Mouse (Mus musculus): ENCODE results near the gene Wfdc13. TPM values are rescaled to one million over a fixed set of nuclear protein-coding genes. Genes with fewer than 3 reads are reported as not detected.
A peak's percentile ranks its signal among the peaks of the same experiment; 100 is the strongest.

Gene Wfdc13
- polyA plus RNA-seq, 1 experiment: not detected

- 32% methylated on average over 6 of the region's 6 CpGs for WGBS
- Histone ChIP-seq H3K4me1 (replicated peaks; ENCODE audit: control insufficient read depth, insufficient read depth, low read length) (no peaks in the 10 kb centered on the region; the same call in 1 of the 2 replicates), H3K27ac (ENCODE audit: control insufficient read depth, insufficient read depth, low read length) (no peak overlapping the region), H3K4me3 (ENCODE audit: control insufficient read depth, insufficient read depth, low read length) (no peak overlapping the region), H3K27me3 (ENCODE audit: control insufficient read depth, insufficient read depth, low read length) (no peaks in the 10 kb centered on the region), H3K36me3 (ENCODE audit: control insufficient read depth, insufficient read depth, low read length) (no peaks in the 10 kb centered on the region)
- DNase-seq: peak; percentile 63
- TF ChIP-seq CTCF (IDR thresholded peaks at IDR 0.05; ENCODE audit: borderline replicate concordance, control insufficient read depth, extremely low read depth, insufficient read depth, low read length, poor library complexity) (no peak), POLR2A (IDR thresholded peaks at IDR 0.05; ENCODE audit: control insufficient read depth, extremely low read depth, insufficient read depth, low read length, poor library complexity) (no peak)
Measured at GRCm38 (mm10) chr2:164725895-164726619, 41.1 kb downstream of the Wfdc13 start.

GRCm38 (mm10) chr2:164731719-164732118, 46.8 kb downstream of the Wfdc13 start:
- DNase-seq: no peak
- TF ChIP-seq POLR2A (IDR thresholded peaks at IDR 0.05; ENCODE audit: control insufficient read depth, extremely low read depth, insufficient read depth, low read length, poor library complexity): no peak
- no peak for TF ChIP-seq CTCF (IDR thresholded peaks at IDR 0.05; ENCODE audit: borderline replicate concordance, control insufficient read depth, extremely low read depth, insufficient read depth, low read length, poor library complexity)
- WGBS: 92% methylated on average over 5 of the region's 5 CpGs
- H3K36me3 ChIP-seq (ENCODE audit: control insufficient read depth, insufficient read depth, low read length): no peaks in the 10 kb centered on the region
- H3K27me3 ChIP-seq (ENCODE audit: control insufficient read depth, insufficient read depth, low read length): no peaks in the 10 kb centered on the region
- H3K27ac ChIP-seq (ENCODE audit: control insufficient read depth, insufficient read depth, low read length): no peak overlapping the region
- no peak overlapping the region for H3K4me3 ChIP-seq (ENCODE audit: control insufficient read depth, insufficient read depth, low read length)
- H3K4me1 ChIP-seq (replicated peaks; ENCODE audit: control insufficient read depth, insufficient read depth, low read length): no peaks in the 10 kb centered on the region

DNA sequence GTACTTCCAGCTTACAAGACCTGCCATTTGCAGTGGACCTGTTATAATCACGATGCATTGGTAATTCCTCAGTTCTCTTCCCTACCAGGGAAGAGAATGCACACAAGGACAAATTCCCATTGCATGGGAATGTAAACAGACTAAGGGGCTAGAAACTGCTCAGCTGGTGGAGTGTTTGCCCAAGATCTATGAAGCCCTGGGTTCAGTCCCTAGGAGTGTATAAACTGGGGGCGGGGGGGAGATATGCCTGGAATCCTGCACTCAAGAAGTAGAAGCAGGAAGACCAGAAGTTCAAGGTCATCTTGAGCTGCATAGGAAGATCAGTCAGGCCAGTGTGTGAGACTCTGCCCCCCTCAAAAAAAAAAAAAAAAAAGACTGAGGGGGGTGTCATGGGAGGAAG, 48.4 kb downstream of the Wfdc13 start:
- Histone ChIP-seq H3K36me3 (ENCODE audit: control insufficient read depth, insufficient read depth, low read length) (no peaks in the 10 kb centered on the region), H3K27ac (ENCODE audit: control insufficient read depth, insufficient read depth, low read length) (no peak overlapping the region), H3K27me3 (ENCODE audit: control insufficient read depth, insufficient read depth, low read length) (no peaks in the 10 kb centered on the region), H3K4me3 (ENCODE audit: control insufficient read depth, insufficient read depth, low read length) (no peak overlapping the region), H3K4me1 (replicated peaks; ENCODE audit: control insufficient read depth, insufficient read depth, low read length) (no peaks in the 10 kb centered on the region)
- WGBS: 93% methylated on average over 2 of the region's 2 CpGs
- TF ChIP-seq CTCF (IDR thresholded peaks at IDR 0.05; ENCODE audit: borderline replicate concordance, control insufficient read depth, extremely low read depth, insufficient read depth, low read length, poor library complexity): no peak
- no peak for TF ChIP-seq POLR2A (IDR thresholded peaks at IDR 0.05; ENCODE audit: control insufficient read depth, extremely low read depth, insufficient read depth, low read length, poor library complexity)
- no peak for DNase-seq

DNA sequence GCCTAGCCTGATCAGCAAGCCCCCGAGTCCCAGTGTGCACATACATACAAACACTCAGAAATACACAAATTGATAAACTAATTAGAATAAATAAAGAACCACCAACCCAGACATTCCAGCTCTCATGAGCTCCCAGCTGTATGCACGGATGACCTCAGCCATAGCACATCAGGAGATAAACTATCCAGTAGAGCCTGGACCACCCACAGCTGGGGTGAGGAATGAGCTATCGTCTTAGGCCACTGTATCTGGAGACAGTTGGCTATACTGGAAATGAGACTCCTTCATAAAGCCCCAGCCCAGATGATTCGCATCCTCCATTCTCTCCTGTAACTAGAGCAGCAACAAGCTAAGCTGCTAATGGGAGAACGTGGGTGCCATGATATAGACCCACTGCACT, 49.9 kb downstream of the Wfdc13 start:
- no peak for DNase-seq
- no peaks in the 10 kb centered on the region for H3K27me3 ChIP-seq (ENCODE audit: control insufficient read depth, insufficient read depth, low read length)
- no peak overlapping the region for H3K27ac ChIP-seq (ENCODE audit: control insufficient read depth, insufficient read depth, low read length)
- H3K4me1 ChIP-seq (replicated peaks; ENCODE audit: control insufficient read depth, insufficient read depth, low read length): no peaks in the 10 kb centered on the region
- TF ChIP-seq POLR2A (IDR thresholded peaks at IDR 0.05; ENCODE audit: control insufficient read depth, extremely low read depth, insufficient read depth, low read length, poor library complexity) (no peak), CTCF (IDR thresholded peaks at IDR 0.05; ENCODE audit: borderline replicate concordance, control insufficient read depth, extremely low read depth, insufficient read depth, low read length, poor library complexity) (no peak)
- 95% methylated on average over 5 of the region's 5 CpGs for WGBS
- no peak overlapping the region for H3K4me3 ChIP-seq (ENCODE audit: control insufficient read depth, insufficient read depth, low read length)
- no peaks in the 10 kb centered on the region for H3K36me3 ChIP-seq (ENCODE audit: control insufficient read depth, insufficient read depth, low read length)

GRCm38 (mm10) chr2:164735446-164735845, 50.5 kb downstream of the Wfdc13 start:
- TF ChIP-seq CTCF (IDR thresholded peaks at IDR 0.05; ENCODE audit: borderline replicate concordance, control insufficient read depth, extremely low read depth, insufficient read depth, low read length, poor library complexity): no peak
- no peak for TF ChIP-seq POLR2A (IDR thresholded peaks at IDR 0.05; ENCODE audit: control insufficient read depth, extremely low read depth, insufficient read depth, low read length, poor library complexity)
- no peaks in the 10 kb centered on the region for H3K27me3 ChIP-seq (ENCODE audit: control insufficient read depth, insufficient read depth, low read length)
- no peak overlapping the region for H3K27ac ChIP-seq (ENCODE audit: control insufficient read depth, insufficient read depth, low read length)
- DNase-seq: no peak
- 89% methylated on average over 5 of the region's 5 CpGs for WGBS
- H3K4me3 ChIP-seq (ENCODE audit: control insufficient read depth, insufficient read depth, low read length): no peak overlapping the region
- no peaks in the 10 kb centered on the region for H3K36me3 ChIP-seq (ENCODE audit: control insufficient read depth, insufficient read depth, low read length)
- no peaks in the 10 kb centered on the region for H3K4me1 ChIP-seq (replicated peaks; ENCODE audit: control insufficient read depth, insufficient read depth, low read length)

Other genes starting within 250 kb of the Wfdc13 start
- 18.6 TPM in 2 replicates for gene Sdc4, start 241.2 kb upstream of the Wfdc13 start, polyA plus RNA-seq (2012; rRNA removed)
- gene Sys1, start 228.1 kb upstream of the Wfdc13 start, polyA plus RNA-seq (2012; rRNA removed): 183 and 220 TPM in 2 replicates
- 27.8 and 35.3 TPM in 2 replicates for gene Gm20458, start 224.1 kb upstream of the Wfdc13 start, polyA plus RNA-seq (2012; rRNA removed)
- not detected in 2 replicates for gene Trp53tg5, start 211.4 kb upstream of the Wfdc13 start, polyA plus RNA-seq (2012; rRNA removed)
- gene Dbndd2, start 199.0 kb upstream of the Wfdc13 start, polyA plus RNA-seq (2012; rRNA removed): 19.6 and 24.8 TPM in 2 replicates
- 146 and 202 TPM in 2 replicates for gene Pigt, start 187.6 kb upstream of the Wfdc13 start, polyA plus RNA-seq (2012; rRNA removed)
- 20.5 and 28.7 TPM in 2 replicates for gene Wfdc2, start 122.7 kb upstream of the Wfdc13 start, polyA plus RNA-seq (2012; rRNA removed)
- gene Spint3, start 111.6 kb upstream of the Wfdc13 start, polyA plus RNA-seq (2012; rRNA removed): not detected in 2 replicates
- not detected in 2 replicates for gene Wfdc6a, start 99.7 kb upstream of the Wfdc13 start, polyA plus RNA-seq (2012; rRNA removed)
- not detected in 2 replicates for gene Eppin, start 91.5 kb upstream of the Wfdc13 start, polyA plus RNA-seq (2012; rRNA removed)
- gene Wfdc6b, start 71.6 kb upstream of the Wfdc13 start, polyA plus RNA-seq (2012; rRNA removed): not detected in 2 replicates
- 0.18 TPM in 1 of 2 replicates, not detected in the other for gene Wfdc8, start 71.5 kb upstream of the Wfdc13 start, polyA plus RNA-seq (2012; rRNA removed)
- not detected in 2 replicates for gene Wfdc16, start 46.3 kb upstream of the Wfdc13 start, polyA plus RNA-seq (2012; rRNA removed)
- gene Wfdc10, start 29.1 kb upstream of the Wfdc13 start, polyA plus RNA-seq (2012; rRNA removed): not detected in 2 replicates
- gene Wfdc9, start 28.5 kb upstream of the Wfdc13 start, polyA plus RNA-seq (2012; rRNA removed): not detected in 2 replicates
- gene Wfdc11, start 11.0 kb upstream of the Wfdc13 start, polyA plus RNA-seq (2012; rRNA removed): not detected in 2 replicates
- gene Spint4, start 13.4 kb downstream of the Wfdc13 start, polyA plus RNA-seq (2012; rRNA removed): not detected in 2 replicates
- gene Spint5, start 30.2 kb downstream of the Wfdc13 start, polyA plus RNA-seq (2012; rRNA removed): not detected in 2 replicates
- 0.23 and 0.41 TPM in 2 replicates for gene Wfdc3, start 60.8 kb downstream of the Wfdc13 start, polyA plus RNA-seq (2012; rRNA removed)
- 60.6 and 134 TPM in 2 replicates for gene Dnttip1, start 60.9 kb downstream of the Wfdc13 start, polyA plus RNA-seq (2012; rRNA removed)
- 327 and 434 TPM in 2 replicates for gene Ube2c, start 84.8 kb downstream of the Wfdc13 start, polyA plus RNA-seq (2012; rRNA removed)
- 0.38 TPM in 1 of 2 replicates, not detected in the other for gene Tnnc2, start 94.9 kb downstream of the Wfdc13 start, polyA plus RNA-seq (2012; rRNA removed)
- gene Snx21, start 100.7 kb downstream of the Wfdc13 start, polyA plus RNA-seq (2012; rRNA removed): 9.0 and 11.9 TPM in 2 replicates
- gene Acot8, start 119.8 kb downstream of the Wfdc13 start, polyA plus RNA-seq (2012; rRNA removed): 84.6 and 87.9 TPM in 2 replicates
- gene Zswim3, start 120.0 kb downstream of the Wfdc13 start, polyA plus RNA-seq (2012; rRNA removed): 5.9 and 6.2 TPM in 2 replicates
- gene Zswim1, start 137.6 kb downstream of the Wfdc13 start, polyA plus RNA-seq (2012; rRNA removed): 9.5 and 11.5 TPM in 2 replicates
- gene Spata25, start 143.4 kb downstream of the Wfdc13 start, polyA plus RNA-seq (2012; rRNA removed): 2.9 and 4.5 TPM in 2 replicates
- gene Ctsa, start 147.8 kb downstream of the Wfdc13 start, polyA plus RNA-seq (2012; rRNA removed): 467 and 538 TPM in 2 replicates
- 24.0 and 31.7 TPM in 2 replicates for gene Neurl2, start 148.3 kb downstream of the Wfdc13 start, polyA plus RNA-seq (2012; rRNA removed)
- gene Pltp, start 172.6 kb downstream of the Wfdc13 start, polyA plus RNA-seq (2012; rRNA removed): 227 and 263 TPM in 2 replicates
- gene Pcif1, start 194.2 kb downstream of the Wfdc13 start, polyA plus RNA-seq (2012; rRNA removed): 79.7 and 87.9 TPM in 2 replicates
- 92.6 and 99.0 TPM in 2 replicates for gene Zfp335, start 226.7 kb downstream of the Wfdc13 start, polyA plus RNA-seq (2012; rRNA removed)